Mouse (Mus musculus) embryonic facial prominence, embryonic 15.5 days (tissue): ENCODE measurements around the gene Borcs5. TPM values are rescaled to one million over a fixed set of nuclear protein-coding genes. Genes with fewer than 3 reads are reported as not detected.

ENCODE experiments used
- ATAC-seq: fragments of 200-750 bp; cut with Nextera tagmentation; 2 replicates; pipeline ENCODE4 v1.8.0; 2017; ENCODE audit warnings: low read depth, moderate TSS enrichment; ENCODE audit not compliant: insufficient number of reproducible peaks, low FRiP score, low TSS enrichment
- H3K27ac ChIP-seq: fragments of 300-500 bp; sonication (generic); replicated peaks from 2 replicates; pipeline ENCODE4 v1.5.1; 2015; ENCODE audit warnings: mild to moderate bottlenecking, inconsistent platforms
- H3K27me3 ChIP-seq: fragments of 300-500 bp; sonication (generic); 2 replicates; pipeline ENCODE4 v1.6.1; 2015; ENCODE audit warnings: inconsistent platforms
- H3K36me3 ChIP-seq: fragments of 300-500 bp; sonication (generic); 2 replicates; pipeline ENCODE4 v1.6.1; 2015; ENCODE audit warnings: mild to moderate bottlenecking, inconsistent platforms
- H3K4me1 ChIP-seq: fragments of 300-500 bp; sonication (generic); 2 replicates; pipeline ENCODE4 v1.6.1; 2015; ENCODE audit warnings: inconsistent platforms
- H3K4me2 ChIP-seq: fragments of 300-500 bp; sonication (generic); replicated peaks from 2 replicates; pipeline ENCODE4 v1.6.1; 2015; ENCODE audit warnings: mild to moderate bottlenecking, inconsistent platforms
- H3K4me3 ChIP-seq: fragments of 300-500 bp; sonication (generic); replicated peaks from 2 replicates; pipeline ENCODE4 v1.5.1; 2015; ENCODE audit warnings: mild to moderate bottlenecking, inconsistent platforms
- H3K9ac ChIP-seq: fragments of 300-500 bp; sonication (generic); 2 replicates; pipeline ENCODE4 v1.6.1; 2015; ENCODE audit warnings: inconsistent platforms
- H3K9me3 ChIP-seq: fragments of 300-500 bp; sonication (generic); replicated peaks from 2 replicates; pipeline ENCODE4 v1.6.1; 2016; ENCODE audit warnings: inconsistent platforms
- WGBS: fragments of 180-500 bp; shearing (Covaris S2); methylation state at CpG from one replicate; pipeline ENCODE4 v1.1.7; 2015; 5-methylcytosine and 5-hydroxymethylcytosine counted together
- polyA plus RNA-seq: library from polyadenylated mRNA; unstranded; fragments of >200 nt; fragmentation: Nextera tagmentation; extraction: Ambion mirVana; gene quantifications from 2 replicates; pipeline ENCODE4 v1.2.1, GENCODE M21; 2015

Gene Borcs5
- polyA plus RNA-seq, 1 experiment from 2014 or later: 21.8 TPM

DNA sequence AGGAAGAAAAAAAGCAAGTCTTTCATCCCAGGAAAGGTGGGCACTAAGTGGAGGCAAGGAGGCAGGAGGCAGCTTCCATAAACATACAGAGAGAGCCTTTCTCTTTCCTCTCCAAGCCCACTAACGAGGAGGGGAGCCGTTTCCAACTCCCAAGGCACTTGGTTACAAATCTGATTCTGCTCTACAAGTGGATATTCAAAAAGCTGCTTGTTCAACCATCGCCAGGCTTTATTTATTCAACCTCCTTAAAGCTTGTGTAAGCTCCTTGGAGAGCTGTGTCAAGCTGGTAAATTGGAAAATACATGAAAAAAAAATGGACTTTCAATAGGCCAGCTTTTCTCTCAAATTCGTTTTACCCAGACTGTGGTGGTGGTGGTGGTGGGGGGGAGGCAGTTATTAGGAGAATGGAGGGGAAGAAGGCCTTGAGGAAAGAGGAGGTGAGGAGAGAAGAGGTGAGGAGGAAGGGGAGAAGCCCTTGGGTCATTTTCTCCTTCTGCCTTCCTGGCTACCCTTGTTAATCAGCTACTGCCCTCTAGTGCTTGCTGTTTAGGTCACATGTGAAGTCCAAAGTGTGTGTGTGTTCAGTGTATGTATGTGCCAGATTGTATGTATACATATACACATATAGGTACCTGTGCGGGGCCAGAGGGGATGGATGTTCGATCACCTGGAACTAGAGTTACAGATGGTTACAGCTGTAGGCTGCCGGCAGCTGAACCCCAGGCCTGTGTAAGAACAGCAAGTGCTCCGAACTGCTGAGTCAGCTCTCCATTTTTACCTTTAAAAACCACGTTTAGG, 32.2 kb upstream of the Borcs5 start:
- 52% methylated on average over 9 of the region's 9 CpGs for WGBS
- Histone ChIP-seq H3K4me3 (no peak overlapping the region), H3K9ac (no peak overlapping the region), H3K4me2 (no peak overlapping the region), H3K36me3 (no peaks in the 10 kb centered on the region), H3K4me1 (peaks cover 13% of the 10 kb centered on the region), H3K27ac (peak overlapping the region; percentile 52), H3K9me3 (no peaks in the 10 kb centered on the region), H3K27me3 (no peaks in the 10 kb centered on the region)
- ATAC-seq: peak; percentile 23; the same call in 1 of the 2 replicates

DNA sequence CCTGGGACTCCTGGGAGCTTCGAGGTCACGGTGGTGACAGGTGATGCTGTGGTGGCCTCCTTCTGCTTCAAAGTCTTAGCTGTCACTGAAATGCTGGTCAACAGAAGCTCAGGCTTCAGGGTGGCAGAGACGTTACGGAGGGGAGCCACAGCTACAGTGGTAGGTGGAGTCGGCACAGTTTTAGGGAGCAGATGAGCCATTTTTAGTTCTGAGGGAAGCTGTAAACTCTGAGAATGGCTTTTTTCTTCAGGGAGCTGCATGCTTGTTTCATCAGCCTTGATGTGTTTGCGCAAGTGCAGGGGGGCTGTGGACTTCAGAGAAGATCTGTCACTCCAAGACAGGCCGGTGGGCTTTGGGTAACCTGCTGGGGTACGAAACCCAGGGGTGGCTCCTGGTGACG, 28.9 kb upstream of the Borcs5 start:
- Histone ChIP-seq H3K4me3 (no peak overlapping the region), H3K4me1 (peaks cover 16% of the 10 kb centered on the region), H3K27me3 (no peaks in the 10 kb centered on the region), H3K9ac (no peak overlapping the region), H3K9me3 (no peaks in the 10 kb centered on the region), H3K27ac (no peak overlapping the region), H3K4me2 (no peak overlapping the region), H3K36me3 (no peaks in the 10 kb centered on the region)
- 86% methylated on average over 9 of the region's 9 CpGs for WGBS
- no peak for ATAC-seq

DNA sequence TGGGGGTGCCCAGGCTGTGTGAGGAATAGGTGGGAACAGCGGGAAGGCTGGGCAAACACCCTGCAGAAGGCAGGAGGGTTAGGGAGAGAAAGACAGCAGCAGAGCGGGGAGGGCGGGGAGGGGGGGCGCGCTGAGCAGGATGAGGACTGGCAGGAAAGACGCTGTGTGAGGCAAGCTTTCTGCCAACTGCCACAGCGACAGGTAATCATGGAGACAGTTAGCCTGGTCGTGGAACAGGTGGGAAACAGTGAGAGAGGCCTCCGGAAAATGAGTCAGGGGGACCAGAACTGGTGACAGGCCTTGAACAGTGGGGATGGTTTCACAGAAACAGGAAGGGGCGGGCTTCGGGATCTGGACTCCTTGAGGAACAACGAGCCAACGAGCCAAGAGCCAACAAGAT, 27.4 kb upstream of the Borcs5 start:
- WGBS: 65% methylated on average over 13 of the region's 13 CpGs
- ATAC-seq: no peak

DNA sequence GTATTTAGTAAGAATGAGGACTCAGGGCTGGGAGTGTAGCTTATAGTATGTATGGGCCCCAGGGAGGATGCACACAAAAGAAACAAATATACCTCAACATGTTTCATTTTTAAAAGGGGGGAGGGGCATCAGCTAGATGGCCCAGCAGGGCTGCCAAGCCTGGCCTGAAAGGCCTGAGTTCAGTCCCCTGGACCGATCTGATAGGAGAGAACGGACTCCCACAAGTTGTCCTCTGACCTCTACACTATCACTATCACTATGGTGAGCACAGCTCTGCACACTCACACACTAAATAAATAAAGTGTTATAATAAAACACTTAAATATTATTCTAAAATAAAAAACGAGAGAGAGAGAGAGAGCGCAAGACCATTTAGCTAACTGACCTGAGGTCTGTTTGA, 25.0 kb upstream of the Borcs5 start:
- H3K4me3 ChIP-seq: no peak overlapping the region
- no peak overlapping the region for H3K9ac ChIP-seq
- no peak overlapping the region for H3K4me2 ChIP-seq
- H3K27me3 ChIP-seq: no peaks in the 10 kb centered on the region
- H3K27ac ChIP-seq: no peak overlapping the region
- no peaks in the 10 kb centered on the region for H3K9me3 ChIP-seq
- peaks cover 5% of the 10 kb centered on the region for H3K4me1 ChIP-seq
- H3K36me3 ChIP-seq: no peaks in the 10 kb centered on the region
- no peak for ATAC-seq
- WGBS: 78% methylated on average over 4 of the region's 4 CpGs

More for the DNA sequence above, 27.4 kb upstream of the Borcs5 start:
- H3K4me3 ChIP-seq: no peak overlapping the region
- no peaks in the 10 kb centered on the region for H3K9me3 ChIP-seq
- no peak overlapping the region for H3K4me2 ChIP-seq
- peaks cover 7% of the 10 kb centered on the region for H3K4me1 ChIP-seq
- no peaks in the 10 kb centered on the region for H3K36me3 ChIP-seq
- H3K9ac ChIP-seq: no peak overlapping the region
- no peaks in the 10 kb centered on the region for H3K27me3 ChIP-seq
- H3K27ac ChIP-seq: no peak overlapping the region

DNA sequence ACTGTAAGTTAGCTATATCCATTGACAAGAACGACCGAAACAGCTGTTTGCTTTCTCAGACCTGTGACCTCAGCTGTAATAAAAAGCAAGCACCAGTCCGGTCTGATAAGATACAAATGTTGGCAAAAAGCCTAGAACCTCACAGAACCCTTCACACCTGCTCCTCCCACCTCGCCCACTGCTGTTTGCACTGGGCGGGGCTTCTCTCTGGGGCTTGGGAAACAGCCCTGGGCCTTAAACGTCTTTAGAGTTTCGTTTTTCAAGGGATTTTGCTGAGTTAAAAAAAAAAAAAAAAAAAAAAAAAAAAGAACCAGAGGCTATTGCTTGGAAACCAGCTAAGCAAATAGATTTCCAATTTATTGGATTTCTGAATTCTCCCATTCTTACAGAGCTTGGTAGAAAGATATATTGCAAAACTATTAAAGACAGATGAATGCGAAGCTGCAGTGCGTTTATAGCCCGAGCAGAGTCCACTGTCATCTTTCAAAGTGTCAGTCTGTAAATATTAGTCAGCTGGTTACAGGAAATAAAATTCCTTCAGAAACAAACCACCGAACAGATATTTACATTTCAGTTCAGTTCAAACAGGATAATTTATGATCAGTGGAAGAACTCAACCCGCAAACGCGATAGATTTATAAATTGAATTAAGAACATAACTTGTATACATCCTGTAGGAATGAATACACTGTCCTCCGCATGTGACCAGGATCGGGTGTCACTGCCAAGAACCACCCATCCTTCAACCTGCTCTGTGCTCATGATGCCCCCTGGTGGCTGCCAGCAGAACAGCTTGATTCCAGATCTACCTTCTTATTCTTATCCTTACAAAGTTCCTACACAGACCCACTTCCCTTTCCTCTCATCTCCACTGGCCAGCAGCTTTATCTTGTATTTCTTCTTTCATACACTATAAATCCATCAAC, 24.3 kb upstream of the Borcs5 start:
- 0 out of 2 replicates have a peak, but pooled peaks have one; percentile 49 for ATAC-seq
- WGBS: 15% methylated on average over 16 of the region's 16 CpGs
- Histone ChIP-seq H3K4me1 (peaks cover 5% of the 10 kb centered on the region), H3K27ac (no peak overlapping the region), H3K4me3 (no peak overlapping the region), H3K27me3 (no peaks in the 10 kb centered on the region), H3K9ac (no peak overlapping the region), H3K36me3 (no peaks in the 10 kb centered on the region), H3K4me2 (peak overlapping the region; percentile 4; the same call in 1 of the 2 replicates), H3K9me3 (no peaks in the 10 kb centered on the region)

DNA sequence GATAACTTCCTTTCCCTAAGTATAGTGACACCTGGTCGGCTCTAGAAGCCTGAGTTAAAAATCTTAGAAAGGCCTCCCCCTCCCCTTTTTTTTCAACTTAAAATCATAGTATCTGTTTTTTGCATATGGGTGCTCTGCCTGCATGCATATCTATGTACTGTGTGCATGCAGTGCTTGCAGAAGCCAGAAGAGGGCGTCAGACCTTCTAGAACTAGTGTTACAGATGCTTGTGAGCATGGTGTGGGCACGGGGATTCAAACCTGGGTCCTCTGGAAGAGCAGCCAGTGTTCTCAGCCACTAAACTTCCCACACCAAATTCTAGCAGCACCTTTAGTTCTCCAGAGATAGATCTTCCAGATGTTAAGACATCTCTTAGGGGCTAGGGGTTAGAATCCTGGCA, 21.7 kb upstream of the Borcs5 start:
- ATAC-seq: no peak
- Histone ChIP-seq H3K9me3 (no peaks in the 10 kb centered on the region), H3K27me3 (no peaks in the 10 kb centered on the region), H3K27ac (no peak overlapping the region), H3K36me3 (no peaks in the 10 kb centered on the region), H3K4me2 (no peak overlapping the region), H3K4me1 (peaks cover 5% of the 10 kb centered on the region; the same call in 1 of the 2 replicates), H3K4me3 (no peak overlapping the region), H3K9ac (no peak overlapping the region)
- WGBS: 54% methylated on average over 3 of the region's 3 CpGs

DNA sequence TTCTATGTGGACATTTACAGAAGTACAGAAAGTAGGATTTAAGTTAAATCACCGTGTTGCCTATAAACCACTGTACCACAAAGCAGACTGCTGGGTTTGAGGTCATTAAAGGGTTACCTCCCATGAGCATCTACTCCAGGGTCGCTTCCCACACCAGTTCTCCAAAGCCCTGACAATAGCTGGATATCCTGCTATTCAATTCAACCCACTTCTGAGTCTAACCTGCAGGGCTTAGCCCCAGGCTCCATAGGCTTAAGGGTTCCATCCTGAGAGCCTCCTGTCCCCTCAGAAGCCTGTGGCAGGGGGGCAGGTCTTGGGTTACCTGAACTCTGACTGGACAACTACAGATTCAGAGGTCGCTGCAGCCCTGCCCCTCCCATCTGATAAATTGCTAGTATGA, 19.2 kb upstream of the Borcs5 start:
- no peak overlapping the region for H3K27ac ChIP-seq
- H3K4me1 ChIP-seq: no peaks in the 10 kb centered on the region
- H3K4me3 ChIP-seq: no peak overlapping the region
- H3K4me2 ChIP-seq: no peak overlapping the region
- 64% methylated on average over 3 of the region's 3 CpGs for WGBS
- ATAC-seq: no peak
- no peaks in the 10 kb centered on the region for H3K36me3 ChIP-seq
- H3K27me3 ChIP-seq: no peaks in the 10 kb centered on the region
- no peaks in the 10 kb centered on the region for H3K9me3 ChIP-seq
- H3K9ac ChIP-seq: no peak overlapping the region

DNA sequence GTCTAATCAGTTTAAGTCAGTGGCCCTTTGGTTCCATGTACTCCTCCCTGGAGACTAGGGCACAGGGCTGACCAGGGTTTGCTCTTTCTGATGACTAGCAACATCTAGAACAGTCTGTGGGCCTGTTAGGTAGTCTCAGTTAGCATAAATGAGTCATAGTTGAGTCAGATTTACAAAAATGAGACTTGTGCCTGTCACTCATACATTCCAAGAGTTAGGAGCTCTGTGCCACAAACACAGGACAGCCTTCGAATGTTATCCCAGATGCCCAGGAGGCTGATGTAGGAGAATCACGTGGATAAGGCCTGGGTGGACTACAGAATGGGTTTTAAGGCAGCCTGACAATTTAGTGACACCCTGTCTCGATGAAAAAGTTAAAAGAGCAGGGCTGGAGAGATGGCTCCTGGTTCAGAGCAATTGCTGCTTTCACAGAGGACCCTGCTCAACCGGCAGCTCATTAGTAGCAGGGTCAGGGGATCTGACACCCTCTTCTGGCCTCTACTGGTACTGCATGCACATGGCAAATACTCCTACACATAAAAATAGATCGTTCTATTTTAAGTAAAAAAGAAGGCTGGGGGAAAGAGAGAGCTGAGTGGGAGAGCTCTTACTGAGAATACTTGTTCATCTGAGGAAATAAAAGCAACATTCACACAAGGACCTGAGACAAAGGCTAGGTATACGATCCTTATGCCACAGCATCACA, 18.3 kb upstream of the Borcs5 start:
- Histone ChIP-seq H3K4me3 (no peak overlapping the region), H3K27me3 (no peaks in the 10 kb centered on the region), H3K4me1 (no peaks in the 10 kb centered on the region), H3K9me3 (no peaks in the 10 kb centered on the region), H3K4me2 (no peak overlapping the region), H3K27ac (no peak overlapping the region), H3K9ac (no peak overlapping the region), H3K36me3 (no peaks in the 10 kb centered on the region)
- WGBS: 66% methylated on average over 6 of the region's 6 CpGs
- ATAC-seq: no peak

DNA sequence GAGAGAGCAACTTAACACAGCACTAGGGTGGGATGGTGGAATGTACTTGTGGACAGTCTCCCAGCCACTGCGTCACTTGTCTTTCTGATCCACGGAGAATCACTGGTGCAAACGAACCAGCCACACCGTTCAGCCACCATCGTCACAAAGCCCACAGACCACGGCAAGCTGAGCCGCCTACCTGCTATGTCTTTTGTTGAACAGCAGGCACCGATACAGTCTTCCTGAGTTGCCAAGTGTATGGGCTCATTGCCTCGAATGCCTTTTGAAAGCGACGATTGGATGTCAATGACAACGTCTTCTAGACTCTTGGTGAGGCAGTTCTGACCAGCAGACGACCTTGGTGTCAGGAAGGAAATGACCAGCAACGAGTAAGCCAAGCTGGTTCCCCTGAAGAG, 17.8 kb upstream of the Borcs5 start:
- Histone ChIP-seq H3K36me3 (no peaks in the 10 kb centered on the region), H3K27ac (no peak overlapping the region), H3K27me3 (no peaks in the 10 kb centered on the region), H3K9me3 (no peaks in the 10 kb centered on the region), H3K4me2 (no peak overlapping the region), H3K4me1 (no peaks in the 10 kb centered on the region), H3K9ac (no peak overlapping the region), H3K4me3 (no peak overlapping the region)
- no peak; the same call in 1 of the 2 replicates for ATAC-seq
- WGBS: 77% methylated on average over 14 of the region's 14 CpGs

DNA sequence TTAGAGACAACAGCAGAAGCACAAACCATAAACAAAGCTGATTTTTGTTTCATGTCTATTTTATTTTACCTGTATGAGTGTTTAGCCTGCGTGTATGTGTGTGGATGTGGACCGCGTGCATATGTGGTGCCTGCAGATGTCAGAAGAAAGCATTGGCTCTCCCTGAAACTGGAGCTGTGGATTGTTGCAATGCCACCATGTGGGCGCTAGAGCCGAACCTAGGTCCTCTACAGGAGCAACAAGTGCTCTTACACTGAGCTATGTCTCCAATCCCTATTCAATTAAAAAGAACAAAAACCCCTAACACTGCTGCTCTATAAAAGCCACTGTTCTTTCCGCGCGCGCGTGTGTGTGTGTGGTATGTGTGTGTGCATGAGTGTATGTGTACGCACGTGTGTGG, 13.9 kb upstream of the Borcs5 start:
- H3K4me2 ChIP-seq: no peak overlapping the region
- H3K36me3 ChIP-seq: no peaks in the 10 kb centered on the region
- H3K9me3 ChIP-seq: no peaks in the 10 kb centered on the region
- H3K27ac ChIP-seq: no peak overlapping the region
- H3K9ac ChIP-seq: no peak overlapping the region
- H3K4me1 ChIP-seq: no peaks in the 10 kb centered on the region
- no peak overlapping the region for H3K4me3 ChIP-seq
- 61% methylated on average over 12 of the region's 12 CpGs for WGBS
- ATAC-seq: no peak
- H3K27me3 ChIP-seq: no peaks in the 10 kb centered on the region

DNA sequence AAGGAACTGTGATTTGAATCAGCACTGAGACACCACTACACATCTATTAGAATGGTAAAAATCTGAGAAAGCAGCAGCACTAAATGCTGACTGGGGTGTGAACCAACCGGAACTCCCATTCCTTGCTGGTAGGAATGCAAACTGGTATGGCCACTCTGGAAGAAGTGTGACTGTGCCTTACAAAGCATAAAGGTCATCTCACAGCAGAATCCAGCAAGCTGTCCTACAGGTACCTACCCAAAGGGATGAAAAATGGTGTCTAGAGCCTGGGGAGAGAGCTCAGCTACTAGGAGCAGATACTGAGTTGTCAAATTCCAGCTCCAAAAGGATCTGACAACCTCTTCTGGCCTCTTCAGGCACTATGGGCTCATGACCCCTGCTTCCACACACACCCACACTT, 12.7 kb upstream of the Borcs5 start:
- ATAC-seq: no peak
- H3K9ac ChIP-seq: no peak overlapping the region
- H3K36me3 ChIP-seq: no peaks in the 10 kb centered on the region
- no peak overlapping the region for H3K27ac ChIP-seq
- 84% methylated on average over 1 of the region's 1 CpGs for WGBS
- H3K27me3 ChIP-seq: 0 out of 2 replicates have a peak, but pooled peaks cover 6% of the 10 kb centered on the region
- H3K4me1 ChIP-seq: no peaks in the 10 kb centered on the region
- H3K4me3 ChIP-seq: no peak overlapping the region
- no peak overlapping the region for H3K4me2 ChIP-seq
- H3K9me3 ChIP-seq: no peaks in the 10 kb centered on the region
